Mouse (Mus musculus): ENCODE measurements around the gene Henmt1. TPM values are rescaled to one million over a fixed set of nuclear protein-coding genes. Genes with fewer than 3 reads are reported as not detected.

Henmt1 gene
- not detected in 2 replicates for polyA plus RNA-seq (2012; rRNA removed)

DNA sequence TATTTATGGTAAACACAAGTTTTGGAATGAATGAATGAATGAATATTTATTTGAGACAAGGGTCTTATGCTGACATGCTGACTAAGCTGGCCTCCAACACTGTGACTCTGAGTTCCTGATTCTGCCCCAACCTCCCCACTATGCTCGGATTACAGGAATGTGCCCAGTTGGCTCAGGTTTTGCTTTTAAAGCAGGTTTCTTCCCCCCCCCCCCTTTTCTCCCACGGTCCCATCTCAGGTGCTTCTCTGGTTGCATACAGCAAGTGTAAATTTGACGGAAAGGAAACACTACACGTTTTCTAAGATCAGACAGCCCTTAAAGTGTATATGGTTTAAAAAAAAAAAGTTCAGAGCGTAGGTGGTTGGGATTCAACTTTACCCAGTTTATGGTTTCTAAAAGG is at the start of gene Henmt1:
Gene Henmt1, plus strand, starts transcription at position 301 of the 400 bp plus-strand sequence.
- Histone ChIP-seq H3K4me1 (ENCODE audit: control insufficient read depth, insufficient read depth, insufficient read length, low read length) (peaks cover 4% of the 10 kb centered on the region; the same call in 1 of the 2 replicates), H3K27me3 (ENCODE audit: control insufficient read depth, insufficient read depth, low read length) (no peaks in the 10 kb centered on the region), H3K36me3 (ENCODE audit: control insufficient read depth, insufficient read depth, low read length) (no peaks in the 10 kb centered on the region), H3K27ac (ENCODE audit: insufficient read depth, low read depth, low read length) (no peak within 1 kb of the TSS), H3K4me3 (ENCODE audit: low read depth, low read length) (peak within 1 kb of the TSS; percentile 23)
- TF ChIP-seq POLR2A (IDR thresholded peaks at IDR 0.05; ENCODE audit: low read depth, low read length): no peak
- no peak for TF ChIP-seq CTCF (IDR thresholded peaks at IDR 0.05; ENCODE audit: extremely low read depth, insufficient read length, insufficient replicate concordance, low read depth, low read length)
- 83% methylated on average over 5 of the region's 5 CpGs for WGBS

DNA sequence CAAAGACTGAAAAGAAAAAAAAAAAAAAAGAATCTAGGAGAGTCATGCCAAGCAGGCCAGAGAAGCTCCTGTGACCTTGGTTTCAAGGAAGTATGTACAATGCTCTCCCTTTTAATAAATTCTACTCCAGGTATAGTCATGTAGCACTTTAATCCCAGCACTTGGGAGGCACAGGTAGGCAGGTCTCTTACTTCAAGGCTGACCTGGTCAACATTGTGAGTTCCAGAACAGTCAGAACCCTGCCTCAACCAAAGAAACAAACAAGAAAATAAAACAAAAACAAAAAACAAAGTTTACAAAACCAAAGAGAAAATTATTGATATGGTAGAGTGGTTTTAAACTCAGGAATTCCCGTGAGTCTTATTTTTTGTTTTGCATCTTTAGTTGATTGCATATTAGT is 49.8 kb upstream of the Henmt1 start, which contains the start of gene Fndc7:
Gene Fndc7, minus strand, starts transcription at position 101 of the 400 bp plus-strand sequence.
- Histone ChIP-seq H3K4me1 (ENCODE audit: control insufficient read depth, insufficient read depth, insufficient read length, low read length) (peaks cover 7% of the 10 kb centered on the region; the same call in 1 of the 2 replicates), H3K36me3 (ENCODE audit: control insufficient read depth, insufficient read depth, low read length) (no peaks in the 10 kb centered on the region), H3K27me3 (ENCODE audit: control insufficient read depth, insufficient read depth, low read length) (no peaks in the 10 kb centered on the region), H3K27ac (ENCODE audit: insufficient read depth, low read depth, low read length) (no peak within 1 kb of the TSS), H3K4me3 (ENCODE audit: low read depth, low read length) (no peak within 1 kb of the TSS)
- 97% methylated on average over 1 of the region's 1 CpGs for whole genome bisulfite sequencing
- TF ChIP-seq CTCF (IDR thresholded peaks at IDR 0.05; ENCODE audit: extremely low read depth, insufficient read length, insufficient replicate concordance, low read depth, low read length) (no peak), POLR2A (IDR thresholded peaks at IDR 0.05; ENCODE audit: low read depth, low read length) (no peak)

DNA sequence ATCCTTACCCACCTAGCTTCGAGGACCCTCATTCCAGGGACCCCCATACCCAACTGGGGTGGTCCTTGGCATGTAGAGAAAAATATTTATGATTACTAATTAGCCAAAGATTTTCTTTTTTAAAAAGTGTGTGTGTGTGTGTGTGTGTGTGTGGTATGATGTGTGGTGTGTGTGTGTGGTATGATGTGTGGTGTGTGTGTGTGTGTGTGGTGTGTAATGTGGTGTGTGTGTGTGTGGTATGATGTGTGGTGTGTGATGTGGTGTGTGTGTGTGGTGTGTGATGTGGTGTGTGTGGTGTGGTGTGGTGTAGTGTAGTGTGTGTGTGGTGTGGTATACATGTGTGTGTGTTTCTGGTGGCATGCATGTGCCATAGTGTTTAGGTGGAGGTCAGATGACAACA is 47.6 kb upstream of the Henmt1 start:
- H3K36me3 ChIP-seq (ENCODE audit: control insufficient read depth, insufficient read depth, low read length): no peaks in the 10 kb centered on the region
- H3K27me3 ChIP-seq (ENCODE audit: control insufficient read depth, insufficient read depth, low read length): no peaks in the 10 kb centered on the region
- H3K4me3 ChIP-seq (ENCODE audit: low read depth, low read length): no peak overlapping the region
- 69% methylated on average over 1 of the region's 1 CpGs for WGBS
- H3K4me1 ChIP-seq (ENCODE audit: control insufficient read depth, insufficient read depth, insufficient read length, low read length): peaks cover 4% of the 10 kb centered on the region; the same call in 1 of the 2 replicates
- H3K27ac ChIP-seq (ENCODE audit: insufficient read depth, low read depth, low read length): no peak overlapping the region
- TF ChIP-seq CTCF (IDR thresholded peaks at IDR 0.05; ENCODE audit: extremely low read depth, insufficient read length, insufficient replicate concordance, low read depth, low read length) (no peak), POLR2A (IDR thresholded peaks at IDR 0.05; ENCODE audit: low read depth, low read length) (no peak)

DNA sequence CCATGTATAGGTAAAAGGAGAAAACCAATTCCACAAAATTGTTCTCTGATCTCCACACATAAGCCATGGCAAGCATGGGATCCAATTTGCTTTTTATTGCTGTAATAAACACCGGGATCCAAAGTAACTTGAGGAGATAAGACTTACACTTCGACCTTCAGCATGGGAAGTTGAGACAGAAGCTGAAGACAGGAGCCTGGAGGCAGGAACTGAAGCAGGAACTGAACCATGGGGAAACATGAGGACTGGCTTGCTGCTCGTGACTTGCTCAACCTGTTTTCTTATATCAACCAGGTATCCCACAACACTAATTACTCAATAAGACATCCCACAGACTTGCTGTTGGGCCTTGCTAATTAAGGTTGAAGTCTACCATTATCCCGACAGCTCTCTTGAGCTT is 46.8 kb upstream of the Henmt1 start:
- TF ChIP-seq POLR2A (IDR thresholded peaks at IDR 0.05; ENCODE audit: low read depth, low read length) (no peak), CTCF (IDR thresholded peaks at IDR 0.05; ENCODE audit: extremely low read depth, insufficient read length, insufficient replicate concordance, low read depth, low read length) (no peak)
- H3K27ac ChIP-seq (ENCODE audit: insufficient read depth, low read depth, low read length): peak overlapping the region; percentile 43
- no peak overlapping the region for H3K4me3 ChIP-seq (ENCODE audit: low read depth, low read length)
- peaks cover 4% of the 10 kb centered on the region; the same call in 1 of the 2 replicates for H3K4me1 ChIP-seq (ENCODE audit: control insufficient read depth, insufficient read depth, insufficient read length, low read length)
- WGBS: 32% methylated on average over 4 of the region's 4 CpGs
- no peaks in the 10 kb centered on the region for H3K27me3 ChIP-seq (ENCODE audit: control insufficient read depth, insufficient read depth, low read length)
- H3K36me3 ChIP-seq (ENCODE audit: control insufficient read depth, insufficient read depth, low read length): no peaks in the 10 kb centered on the region

DNA sequence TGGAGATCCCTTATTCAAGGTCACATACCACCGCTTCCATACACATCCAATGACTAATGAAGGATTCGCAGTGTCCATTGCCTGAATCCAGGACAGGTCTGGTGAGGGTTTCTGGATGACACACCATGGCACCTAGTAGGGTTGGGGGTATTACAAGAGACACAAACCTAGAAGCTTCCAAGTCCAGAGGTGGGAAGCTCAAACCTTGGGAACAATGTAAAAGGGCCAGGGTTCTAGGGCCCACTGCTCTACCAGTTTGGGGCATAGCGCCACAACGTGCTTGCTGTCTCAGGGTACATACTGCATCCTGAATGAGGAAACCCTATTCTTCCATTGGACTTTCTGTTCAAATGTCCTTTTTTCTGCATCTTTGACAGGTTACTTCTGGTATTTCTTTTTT is 41.0 kb upstream of the Henmt1 start:
- no peak for TF ChIP-seq CTCF (IDR thresholded peaks at IDR 0.05; ENCODE audit: extremely low read depth, insufficient read length, insufficient replicate concordance, low read depth, low read length)
- no peak for TF ChIP-seq POLR2A (IDR thresholded peaks at IDR 0.05; ENCODE audit: low read depth, low read length)
- 93% methylated on average over 4 of the region's 4 CpGs for WGBS
- no peak overlapping the region for H3K4me3 ChIP-seq (ENCODE audit: low read depth, low read length)
- H3K27me3 ChIP-seq (ENCODE audit: control insufficient read depth, insufficient read depth, low read length): no peaks in the 10 kb centered on the region
- H3K4me1 ChIP-seq (ENCODE audit: control insufficient read depth, insufficient read depth, insufficient read length, low read length): no peaks in the 10 kb centered on the region
- H3K36me3 ChIP-seq (ENCODE audit: control insufficient read depth, insufficient read depth, low read length): peaks cover 8% of the 10 kb centered on the region
- no peak overlapping the region for H3K27ac ChIP-seq (ENCODE audit: insufficient read depth, low read depth, low read length)

DNA sequence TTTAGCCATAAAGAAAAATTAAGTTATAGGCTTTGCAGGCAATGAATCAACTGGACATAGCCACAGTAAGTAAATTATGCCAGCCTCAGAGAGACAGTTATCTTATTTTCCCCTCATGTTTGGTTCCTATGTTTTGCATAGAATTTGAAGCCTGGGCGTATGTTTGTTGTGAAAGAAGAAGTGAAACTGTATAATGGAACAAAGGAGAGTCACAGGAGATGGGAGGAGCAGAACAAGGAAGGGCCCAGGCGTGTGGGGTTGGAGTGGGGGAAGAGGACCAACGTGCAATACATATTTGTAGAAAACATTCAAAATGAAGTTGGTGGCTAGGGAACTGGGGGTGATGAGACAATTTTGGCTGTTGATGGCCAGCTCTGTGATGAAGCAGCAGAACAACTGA is 39.5 kb upstream of the Henmt1 start:
- Histone ChIP-seq H3K27ac (ENCODE audit: insufficient read depth, low read depth, low read length) (0 out of 2 replicates have a peak overlapping the region, but pooled peaks have one; percentile 7), H3K4me1 (ENCODE audit: control insufficient read depth, insufficient read depth, insufficient read length, low read length) (no peaks in the 10 kb centered on the region), H3K36me3 (ENCODE audit: control insufficient read depth, insufficient read depth, low read length) (peaks cover 24% of the 10 kb centered on the region), H3K27me3 (ENCODE audit: control insufficient read depth, insufficient read depth, low read length) (no peaks in the 10 kb centered on the region), H3K4me3 (ENCODE audit: low read depth, low read length) (no peak overlapping the region)
- WGBS: 65% methylated on average over 3 of the region's 3 CpGs
- TF ChIP-seq POLR2A (IDR thresholded peaks at IDR 0.05; ENCODE audit: low read depth, low read length) (no peak), CTCF (IDR thresholded peaks at IDR 0.05; ENCODE audit: extremely low read depth, insufficient read length, insufficient replicate concordance, low read depth, low read length) (no peak)

DNA sequence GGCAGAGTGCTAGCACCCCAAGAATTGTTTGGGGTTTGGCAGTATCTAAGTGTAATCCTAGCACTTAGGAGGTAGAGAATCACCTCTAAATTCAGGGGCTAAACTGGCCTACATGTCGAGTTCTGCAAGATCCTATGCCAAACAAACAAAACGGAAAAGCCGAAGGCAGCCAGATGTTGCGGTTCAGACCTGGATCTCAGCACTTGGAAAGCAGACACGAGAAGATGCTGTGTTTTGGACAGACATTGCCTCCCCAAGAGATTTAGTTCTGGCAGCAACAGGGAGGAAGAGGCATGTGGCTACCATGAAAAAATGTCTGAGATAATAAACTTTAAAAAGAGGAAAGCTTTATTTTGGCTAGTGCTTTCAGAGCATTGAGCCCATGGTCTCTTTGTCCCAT is 39.0 kb upstream of the Henmt1 start:
- Histone ChIP-seq H3K4me3 (ENCODE audit: low read depth, low read length) (no peak overlapping the region), H3K36me3 (ENCODE audit: control insufficient read depth, insufficient read depth, low read length) (peaks cover 28% of the 10 kb centered on the region), H3K27me3 (ENCODE audit: control insufficient read depth, insufficient read depth, low read length) (no peaks in the 10 kb centered on the region), H3K4me1 (ENCODE audit: control insufficient read depth, insufficient read depth, insufficient read length, low read length) (no peaks in the 10 kb centered on the region), H3K27ac (ENCODE audit: insufficient read depth, low read depth, low read length) (peak overlapping the region; percentile 7; the same call in 1 of the 2 replicates)
- WGBS: 82% methylated on average over 5 of the region's 5 CpGs
- no peak for TF ChIP-seq POLR2A (IDR thresholded peaks at IDR 0.05; ENCODE audit: low read depth, low read length)
- no peak for TF ChIP-seq CTCF (IDR thresholded peaks at IDR 0.05; ENCODE audit: extremely low read depth, insufficient read length, insufficient replicate concordance, low read depth, low read length)

Data from small intestine, adult 2 months (tissue).